Mouse (Mus musculus) lung, adult 2 months (tissue): ENCODE data around the gene Tfap2a. TPM values are rescaled to one million over a fixed set of nuclear protein-coding genes. Genes with fewer than 3 reads are reported as not detected.

ENCODE experiments used
- DNase-seq: peaks from one replicate; pipeline ENCODE4 v3.0.0; 2022
- H3K4me1 ChIP-seq: fragments of 200-500 bp; 2 replicates; pipeline ENCODE4 v1.6.1; 2011; ENCODE audit warnings: low read length; ENCODE audit not compliant: control insufficient read depth, insufficient read depth
- H3K4me3 ChIP-seq: fragments of 200-500 bp; replicated peaks from 2 replicates; pipeline ENCODE3; 2011; ENCODE audit warnings: low read depth, mild to moderate bottlenecking, control low read depth, low read length; ENCODE audit errors: extremely low read depth
- CTCF ChIP-seq: fragments of 200-500 bp; IDR thresholded peaks from 2 replicates; pipeline ENCODE4 v1.5.1; 2011; ENCODE audit warnings: mild to moderate bottlenecking, low read length, control low read depth; ENCODE audit not compliant: insufficient read depth
- POLR2A ChIP-seq: fragments of 200-500 bp; IDR thresholded peaks from 2 replicates; pipeline ENCODE4 v1.6.1; 2011; ENCODE audit warnings: low read depth, mild to moderate bottlenecking, control low read depth, low read length, borderline replicate concordance; ENCODE audit errors: extremely low read depth
- WGBS: fragments of 180-500 bp; shearing (Covaris S2); methylation state at CpG from one replicate; pipeline ENCODE4 v1.1.7; 2018; 5-methylcytosine and 5-hydroxymethylcytosine counted together
- polyA plus RNA-seq: library from polyadenylated mRNA; depleted of rRNA; stranded (reverse); fragments of >200 nt; gene quantifications from 2 replicates; pipeline ENCODE4 v1.2.3, GENCODE M21; 2012

Tfap2a gene
- polyA plus RNA-seq, 1 experiment = 4.0 TPM

- DNase-seq = no peak
- Histone ChIP-seq H3K4me1 (no peaks in the 10 kb centered on the region), H3K4me3 (no peak overlapping the region)
- TF ChIP-seq CTCF (no peak), POLR2A (no peak)
- WGBS = 7% methylated on average over 25 of the region's 25 CpGs
Observed at GRCm38 (mm10) chr13:40741841-40742550, 3.8 kb upstream of the Tfap2a start.

DNA sequence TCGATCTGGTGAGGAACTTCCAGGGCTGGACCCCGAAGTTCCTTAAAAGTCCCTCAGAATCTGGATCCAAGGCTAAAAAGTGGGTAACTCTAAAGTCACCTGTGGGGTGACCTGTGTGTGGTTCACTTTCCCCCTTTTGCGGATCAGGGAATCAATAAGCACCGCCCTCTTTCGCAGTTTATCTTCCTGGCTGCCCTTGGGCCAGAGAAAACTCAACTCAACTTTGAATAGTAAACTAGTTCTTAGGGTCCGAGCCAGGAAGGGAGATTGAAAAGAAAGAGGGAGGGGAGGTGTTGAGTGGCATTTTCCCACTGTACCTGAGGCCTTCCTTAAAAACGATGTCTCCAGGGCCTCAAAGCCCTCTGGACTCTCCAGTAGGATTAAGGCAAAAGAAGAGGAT is 3.3 kb upstream of the Tfap2a start:
- Histone ChIP-seq H3K4me1 (no peaks in the 10 kb centered on the region), H3K4me3 (no peak overlapping the region)
- no peak for TF ChIP-seq CTCF
- no peak for TF ChIP-seq POLR2A
- no peak for DNase-seq
- WGBS = 5% methylated on average over 7 of the region's 7 CpGs

- TF ChIP-seq POLR2A (no peak), CTCF (no peak)
- H3K4me1 ChIP-seq = no peaks in the 10 kb centered on the region
- 4% methylated on average over 19 of the region's 19 CpGs for WGBS
- DNase-seq = no peak
- no peak overlapping the region for H3K4me3 ChIP-seq
Observed at GRCm38 (mm10) chr13:40740727-40741360, 2.7 kb upstream of the Tfap2a start.

DNA sequence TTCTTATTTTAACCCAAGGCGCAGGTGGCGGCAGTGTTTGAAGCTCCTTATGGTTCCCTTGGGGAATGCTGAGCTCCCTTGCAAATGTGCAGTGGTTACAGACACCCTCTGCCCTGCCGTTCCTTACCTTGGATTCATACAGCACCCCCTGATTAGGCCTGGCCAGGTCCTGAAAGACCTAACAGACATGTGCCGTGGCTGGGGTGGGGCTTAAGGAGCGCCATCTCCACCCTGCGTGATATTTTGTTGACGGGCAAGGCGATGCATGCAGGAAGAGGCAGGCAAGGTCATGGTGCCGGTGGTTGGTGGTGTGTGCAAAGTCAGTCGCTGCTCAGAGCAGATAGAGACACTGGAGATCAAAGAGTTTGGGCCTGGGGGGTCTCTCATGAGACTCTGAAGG is 1.7 kb upstream of the Tfap2a start:
- no peak for DNase-seq
- TF ChIP-seq POLR2A (no peak), CTCF (no peak)
- WGBS = 6% methylated on average over 10 of the region's 10 CpGs

DNA sequence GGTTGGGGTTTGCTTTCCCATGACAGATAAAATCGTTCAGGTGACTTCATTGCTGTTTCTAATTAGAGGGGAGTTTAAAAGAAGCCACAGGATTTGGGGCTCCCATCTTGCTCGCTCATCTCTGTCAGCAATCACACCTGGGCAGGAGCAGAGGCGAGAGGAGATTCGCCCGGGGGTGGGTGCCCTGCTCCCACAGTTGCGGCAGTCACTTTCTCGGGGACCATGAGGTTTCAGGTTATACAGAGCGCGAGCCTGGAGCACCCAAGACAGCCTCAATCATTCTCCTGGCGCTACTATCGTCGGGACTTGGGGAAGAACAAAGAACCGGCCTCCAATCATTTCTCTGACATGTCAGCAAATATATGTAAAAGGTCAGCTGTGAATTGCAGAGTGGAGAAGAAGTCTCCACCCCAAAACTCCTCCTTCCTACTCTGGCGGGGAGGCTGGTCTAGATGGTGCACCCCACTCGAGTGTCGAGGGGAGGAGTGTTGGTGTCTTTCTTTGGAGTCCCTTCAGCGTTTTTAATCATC is 1.0 kb upstream of the Tfap2a start:
- WGBS = 4% methylated on average over 17 of the region's 17 CpGs
- no peaks in the 10 kb centered on the region for H3K4me1 ChIP-seq
- H3K4me3 ChIP-seq = no peak overlapping the region

More for the DNA sequence above, 1.7 kb upstream of the Tfap2a start:
- Histone ChIP-seq H3K4me1 (no peaks in the 10 kb centered on the region), H3K4me3 (no peak overlapping the region)

GRCm38 (mm10) chr13:40737761-40738160 is 415 bp downstream of the Tfap2a start:
- H3K4me3 ChIP-seq = no peak overlapping the region
- WGBS = 4% methylated on average over 22 of the region's 22 CpGs
- peaks cover 5% of the 10 kb centered on the region; the same call in 1 of the 2 replicates for H3K4me1 ChIP-seq
- no peak for DNase-seq
- TF ChIP-seq CTCF (no peak), POLR2A (no peak)

More for the DNA sequence above, 1.0 kb upstream of the Tfap2a start:
- TF ChIP-seq CTCF (no peak), POLR2A (no peak)
- no peak for DNase-seq

DNA sequence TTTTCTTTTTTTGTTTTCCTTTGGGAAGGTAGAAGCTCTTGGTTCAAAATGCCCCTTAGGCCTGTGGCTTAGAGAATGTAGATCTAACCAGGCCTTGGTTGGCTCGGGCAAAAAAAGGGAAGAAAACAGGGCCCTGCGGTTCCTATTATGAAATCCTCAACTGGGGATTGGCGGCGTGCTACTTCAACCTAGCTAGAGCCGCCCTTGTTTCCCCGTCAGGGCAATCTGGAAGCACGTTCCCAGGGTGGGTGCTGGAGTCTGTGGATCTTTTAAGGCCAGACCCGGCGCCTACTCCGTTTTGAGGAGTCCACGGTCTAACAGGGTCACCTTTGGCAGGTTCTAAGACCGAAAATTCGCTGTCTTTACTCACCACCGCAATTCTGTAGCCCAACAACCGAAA is 1.1 kb downstream of the Tfap2a start:
- TF ChIP-seq POLR2A (no peak), CTCF (no peak)
- Histone ChIP-seq H3K4me3 (no peak overlapping the region), H3K4me1 (peaks cover 5% of the 10 kb centered on the region; the same call in 1 of the 2 replicates)
- DNase-seq = no peak
- 40% methylated on average over 15 of the region's 15 CpGs for WGBS

- Histone ChIP-seq H3K4me3 (no peak overlapping the region), H3K4me1 (peaks cover 5% of the 10 kb centered on the region; the same call in 1 of the 2 replicates)
- WGBS = 63% methylated on average over 19 of the region's 19 CpGs
- no peak for DNase-seq
- no peak for TF ChIP-seq POLR2A
- no peak for TF ChIP-seq CTCF
Observed at GRCm38 (mm10) chr13:40736107-40736780, 1.9 kb downstream of the Tfap2a start.

- H3K4me1 ChIP-seq = peaks cover 5% of the 10 kb centered on the region; the same call in 1 of the 2 replicates
- H3K4me3 ChIP-seq = no peak overlapping the region
- DNase-seq = no peak
- WGBS = 40% methylated on average over 17 of the region's 17 CpGs
- TF ChIP-seq CTCF (no peak), POLR2A (no peak)
Observed at GRCm38 (mm10) chr13:40735416-40736106, 2.6 kb downstream of the Tfap2a start.
